Mouse (Mus musculus) cerebellum, postnatal 10 days (tissue): Measurements from ENCODE around the gene Chil6.

Source experiments
- DNase-seq, 2 experiments: peaks; one replicate each; pipeline ENCODE4 v3.0.0; 2021; ENCODE audit warnings: mixed read lengths in 2 of 2

The Chil6 gene

GRCm38 (mm10) chr3:106406082-106406481, at the start of gene Chil6:
Gene Chil6 (minus strand): TSS chr3:106406182.
- DNase-seq, result no peak

- no peak for DNase-seq
Observed at GRCm38 (mm10) chr3:106452616-106453015, 46.6 kb upstream of the Chil6 start.

GRCm38 (mm10) chr3:106449567-106449966, 43.6 kb upstream of the Chil6 start:
- no peak for DNase-seq

- DNase-seq, result no peak
Observed at GRCm38 (mm10) chr3:106448995-106449394, 43.0 kb upstream of the Chil6 start.

GRCm38 (mm10) chr3:106448571-106448970, 42.6 kb upstream of the Chil6 start:
- DNase-seq, result peak; percentile 57 to 71
